Mouse (Mus musculus) myocyte (in vitro differentiated cells): ENCODE measurements around the gene Orc4. TPM values are rescaled to one million over a fixed set of nuclear protein-coding genes. Genes with fewer than 3 reads are reported as not detected.

Source experiments
- H3K27me3 ChIP-seq: one replicate; pipeline ENCODE4 v1.6.1; 2011; ENCODE audit not compliant: control insufficient read depth, insufficient read depth, insufficient read length
- H3K36me3 ChIP-seq: one replicate; pipeline ENCODE4 v1.6.1; 2011; ENCODE audit not compliant: control insufficient read depth, insufficient read depth
- H3K4me2 ChIP-seq: one replicate; pipeline ENCODE4 v1.6.1; 2011; ENCODE audit warnings: low read depth, control low read depth
- H3K4me3 ChIP-seq: one replicate; pipeline ENCODE4 v1.5.1; 2011; ENCODE audit warnings: mild to moderate bottlenecking, control low read depth, moderate library complexity
- H3K79me2 ChIP-seq: one replicate; pipeline ENCODE4 v1.6.1; 2011; ENCODE audit not compliant: control insufficient read depth, insufficient read depth
- H3ac ChIP-seq: one replicate; pipeline ENCODE4 v1.6.1; 2011; ENCODE audit not compliant: control insufficient read depth, insufficient read length
- CEBPB ChIP-seq: IDR thresholded peaks from 2 replicates; pipeline ENCODE4 v1.6.1; 2011; ENCODE audit warnings: mild to moderate bottlenecking, moderate library complexity; ENCODE audit not compliant: poor library complexity, insufficient read depth, severe bottlenecking
- E2F4 ChIP-seq: IDR thresholded peaks from one replicate; pipeline ENCODE4 v1.6.1; 2011; ENCODE audit warnings: mild to moderate bottlenecking, control low read depth, moderate library complexity; ENCODE audit not compliant: insufficient read depth
- MAX ChIP-seq: IDR thresholded peaks from one replicate; pipeline ENCODE4 v1.6.1; 2011; ENCODE audit warnings: low read depth, mild to moderate bottlenecking, control low read depth
- MYOD1 ChIP-seq, 3 experiments: IDR thresholded peaks; one replicate each; pipeline ENCODE4 v1.6.1; 2011; ENCODE audit warnings: control low read depth in 2 of 3, low read depth in 2 of 3, mild to moderate bottlenecking in 2 of 3, moderate library complexity in 1 of 3; ENCODE audit not compliant: insufficient read length in 2 of 3, control insufficient read depth in 1 of 3
- MYOG ChIP-seq, 3 experiments: IDR thresholded peaks; one replicate each; pipeline ENCODE4 v1.6.1; 2011; ENCODE audit warnings: control low read depth in 2 of 3, low read depth in 2 of 3, mild to moderate bottlenecking in 2 of 3; ENCODE audit not compliant: insufficient read length in 2 of 3, control insufficient read depth in 1 of 3, insufficient read depth in 1 of 3
- POLR2A ChIP-seq: IDR thresholded peaks from one replicate; pipeline ENCODE4 v1.6.1; 2011; ENCODE audit warnings: low read depth, mild to moderate bottlenecking, control low read depth, moderate library complexity; ENCODE audit not compliant: insufficient read length
- POLR2AphosphoS2 ChIP-seq: IDR thresholded peaks from one replicate; pipeline ENCODE4 v1.6.1; 2011; ENCODE audit warnings: low read depth, control low read depth; ENCODE audit not compliant: insufficient read length
- REST ChIP-seq: IDR thresholded peaks from one replicate; pipeline ENCODE4 v1.6.1; 2011; ENCODE audit warnings: mild to moderate bottlenecking, control low read depth, moderate library complexity; ENCODE audit not compliant: insufficient read depth, insufficient read length
- SRF ChIP-seq: IDR thresholded peaks from one replicate; pipeline ENCODE4 v1.6.1; 2011; ENCODE audit warnings: low read depth; ENCODE audit not compliant: control insufficient read depth, insufficient read length
- TCF12 ChIP-seq: IDR thresholded peaks from one replicate; pipeline ENCODE4 v1.6.1; 2011; ENCODE audit warnings: mild to moderate bottlenecking, control low read depth; ENCODE audit not compliant: poor library complexity, insufficient read depth, severe bottlenecking
- TCF3 ChIP-seq: IDR thresholded peaks from one replicate; pipeline ENCODE4 v1.6.1; 2011; ENCODE audit warnings: low read depth, control low read depth; ENCODE audit not compliant: insufficient read length
- USF1 ChIP-seq: IDR thresholded peaks from one replicate; pipeline ENCODE4 v1.6.1; 2011; ENCODE audit warnings: low read depth, mild to moderate bottlenecking, control low read depth, moderate library complexity
- polyA plus RNA-seq: library from polyadenylated mRNA; unstranded; fragments of >200 nt; fragmentation: generic; extraction: Trizol; gene quantifications from one replicate; pipeline ENCODE4 v1.2.1, GENCODE M21; 2012; ENCODE audit warnings: missing spikeins

The Orc4 gene
- polyA plus RNA-seq, 1 experiment: 20.4 TPM

GRCm38 (mm10) chr2:48949743-48950251, 280 bp downstream of the Orc4 start:
- Histone ChIP-seq H3K79me2 (peaks cover 94% of the 10 kb centered on the region), H3K4me2 (peak overlapping the region; percentile 20), H3K4me3 (peak overlapping the region; percentile 100), H3K27me3 (no peaks in the 10 kb centered on the region), H3ac (peak overlapping the region; percentile 53), H3K36me3 (no peaks in the 10 kb centered on the region)
- TF ChIP-seq POLR2A (peak; percentile 49), REST (no peak)

GRCm38 (mm10) chr2:48948841-48949584, 1.1 kb downstream of the Orc4 start, which contains the start of gene Mbd5:
Mbd5 (plus strand) TSS chr2:48949508.
- TF ChIP-seq TCF12 (no peak), MYOD1 (IDR thresholded peaks at IDR 0.05; ENCODE audit: control insufficient read depth in 1 of 3, insufficient read length in 2 of 3, low read depth in 2 of 3) (peak in 1 of 3 experiments; percentile 36), TCF3 (no peak), USF1 (peak; percentile 97), MAX (no peak), REST (peak; percentile 37), POLR2A (peak; percentile 96), POLR2AphosphoS2 (peak; percentile 98), MYOG (IDR thresholded peaks at IDR 0.05; ENCODE audit: control insufficient read depth in 1 of 3, insufficient read depth in 1 of 3, insufficient read length in 2 of 3, low read depth in 2 of 3) (peak in 1 of 3 experiments; percentile 52), SRF (peak; percentile 72), E2F4 (peak; percentile 21), CEBPB (no peak)

GRCm38 (mm10) chr2:48947761-48948160, 2.3 kb downstream of the Orc4 start:
- Histone ChIP-seq H3K4me2 (peak overlapping the region; percentile 82), H3K79me2 (peaks cover 94% of the 10 kb centered on the region), H3K27me3 (no peaks in the 10 kb centered on the region), H3K4me3 (peak overlapping the region; percentile 100), H3ac (no peak overlapping the region), H3K36me3 (no peaks in the 10 kb centered on the region)
- no peak for TF ChIP-seq SRF
- no peak for TF ChIP-seq MAX
- no peak for TF ChIP-seq TCF12
- no peak for TF ChIP-seq POLR2A
- TF ChIP-seq MYOD1 (IDR thresholded peaks at IDR 0.05; ENCODE audit: control insufficient read depth in 1 of 3, insufficient read length in 2 of 3, low read depth in 2 of 3): no peak
- TF ChIP-seq POLR2AphosphoS2: no peak
- no peak for TF ChIP-seq TCF3
- no peak for TF ChIP-seq REST

More at GRCm38 (mm10) chr2:48948841-48949584, 1.1 kb downstream of the Orc4 start, which contains the start of gene Mbd5:
- Histone ChIP-seq H3K4me2 (peak within 1 kb of the TSS; percentile 84), H3K4me3 (peak within 1 kb of the TSS; percentile 100), H3ac (peak within 1 kb of the TSS; percentile 53), H3K27me3 (no peaks in the 10 kb centered on the region), H3K36me3 (no peaks in the 10 kb centered on the region), H3K79me2 (peaks cover 94% of the 10 kb centered on the region)

GRCm38 (mm10) chr2:48935058-48935457, 15.0 kb downstream of the Orc4 start:
- Histone ChIP-seq H3K79me2 (peaks cover 9% of the 10 kb centered on the region), H3K36me3 (peaks cover 71% of the 10 kb centered on the region), H3K4me2 (no peak overlapping the region), H3K27me3 (no peaks in the 10 kb centered on the region), H3ac (no peak overlapping the region), H3K4me3 (no peak overlapping the region)
- no peak for TF ChIP-seq TCF3
- TF ChIP-seq MYOD1 (IDR thresholded peaks at IDR 0.05; ENCODE audit: control insufficient read depth in 1 of 3, insufficient read length in 2 of 3, low read depth in 2 of 3): no peak
- no peak for TF ChIP-seq MAX
- TF ChIP-seq MYOG (IDR thresholded peaks at IDR 0.05; ENCODE audit: control insufficient read depth in 1 of 3, insufficient read depth in 1 of 3, insufficient read length in 2 of 3, low read depth in 2 of 3): no peak
- no peak for TF ChIP-seq E2F4
- TF ChIP-seq TCF12: no peak
- TF ChIP-seq POLR2A: no peak
- no peak for TF ChIP-seq SRF
- no peak for TF ChIP-seq USF1
- no peak for TF ChIP-seq CEBPB
- no peak for TF ChIP-seq POLR2AphosphoS2
- TF ChIP-seq REST: no peak

- peaks cover 12% of the 10 kb centered on the region for H3K79me2 ChIP-seq
- no peak overlapping the region for H3K4me2 ChIP-seq
- H3ac ChIP-seq: no peak overlapping the region
- H3K36me3 ChIP-seq: peaks cover 54% of the 10 kb centered on the region
- H3K27me3 ChIP-seq: no peaks in the 10 kb centered on the region
- H3K4me3 ChIP-seq: no peak overlapping the region
- TF ChIP-seq MAX (no peak), CEBPB (no peak), TCF3 (no peak), MYOG (IDR thresholded peaks at IDR 0.05; ENCODE audit: control insufficient read depth in 1 of 3, insufficient read depth in 1 of 3, insufficient read length in 2 of 3, low read depth in 2 of 3) (no peak), SRF (no peak), E2F4 (no peak), POLR2A (no peak), REST (no peak), POLR2AphosphoS2 (no peak), USF1 (no peak), MYOD1 (IDR thresholded peaks at IDR 0.05; ENCODE audit: control insufficient read depth in 1 of 3, insufficient read length in 2 of 3, low read depth in 2 of 3) (no peak), TCF12 (no peak)
These were observed 34.2 kb downstream of the Orc4 start for GRCm38 (mm10) chr2:48915832-48916231.
